Mouse (Mus musculus) left cerebral cortex, postnatal 25 days (tissue): ENCODE results near the gene 1700092M07Rik. TPM values are rescaled to one million over a fixed set of nuclear protein-coding genes. Genes with fewer than 3 reads are reported as not detected.
A peak's percentile ranks its signal among the peaks of the same experiment; 100 is the strongest.

Experiments used
- DNase-seq, 2 experiments: peaks; one replicate each; pipeline ENCODE4 v3.0.0; 2022; ENCODE audit warnings: low spot score in 2 of 2, mixed read lengths in 1 of 2
- intact Hi-C: fragments of 180-260 bp; cut with DNase I; formaldehyde crosslinking; loops from one replicate; pipeline ENCODE4 v1.15.1; 2025
- microRNA-seq, 2 experiments: library from miRNA; unstranded; fragments of <30 nt; microRNA quantifications; one replicate each; pipeline ENCODE4 v1.2.0; 2022
- total RNA-seq, 2 experiments: library from RNA; stranded (reverse); gene quantifications; 2 replicates each; pipeline ENCODE4 v1.2.3; 2021

1700092M07Rik gene
- total RNA-seq, 2 experiments from 2014 or later = 1.1 to 1.5 TPM

- intact Hi-C loops = no loop called here
These were observed 45.7 kb downstream of the 1700092M07Rik start, which contains the start of gene Taf6l for GRCm38 (mm10) chr19:8786008-8786781. Gene Taf6l, minus strand, starts transcription at chr19:8786417.

GRCm38 (mm10) chr19:8788521-8788920, 48.0 kb downstream of the 1700092M07Rik start:
- intact Hi-C loops = no loop called here
- DNase-seq = no peak

More at GRCm38 (mm10) chr19:8786008-8786781, 45.7 kb downstream of the 1700092M07Rik start, which contains the start of gene Taf6l:
- peak; percentile 93 to 98 for DNase-seq

GRCm38 (mm10) chr19:8789171-8789570, 48.7 kb downstream of the 1700092M07Rik start:
- intact Hi-C loops = no loop called here
- peak in 1 of 2 experiments; percentile 60 for DNase-seq

GRCm38 (mm10) chr19:8790171-8790570, 49.7 kb downstream of the 1700092M07Rik start:
- DNase-seq = peak in 1 of 2 experiments; percentile 69
- intact Hi-C loops = no loop called here

Small RNA genes within 50 kb of the gene (microRNA-seq; reads per million reads assigned to microRNA genes)
- 0 to 0.25 reads per million in 2 experiments for gene Mir6992

Other genes with a start within 250 kb of the 1700092M07Rik start
- 10 to 100 TPM; 11.7 to 15.1 TPM for gene Slc22a8, start 149.5 kb upstream of the 1700092M07Rik start, total RNA-seq
- gene Slc22a6, start 122.7 kb upstream of the 1700092M07Rik start, total RNA-seq = 1 to 10 TPM; 5.5 to 5.8 TPM
- gene Chrm1, start 76.9 kb upstream of the 1700092M07Rik start, total RNA-seq = 100 to 1,000 TPM; 160 to 162 TPM
- 100 to 1,000 TPM; 148 to 161 TPM for gene Slc3a2, start 17.3 kb upstream of the 1700092M07Rik start, total RNA-seq
- gene Wdr74, start 4.9 kb upstream of the 1700092M07Rik start, total RNA-seq = 10 to 100 TPM; 46.0 to 58.5 TPM
- gene Stx5a, start 695 bp downstream of the 1700092M07Rik start, total RNA-seq = 10 to 100 TPM; 61.5 to 70.1 TPM
- 10 to 100 TPM; 87.4 to 92.0 TPM for gene Nxf1, start 16.4 kb downstream of the 1700092M07Rik start, total RNA-seq
- 10 to 100 TPM; 73.0 to 75.0 TPM for gene Tmem223, start 30.3 kb downstream of the 1700092M07Rik start, total RNA-seq
- 10 to 100 TPM; 10.6 to 10.9 TPM for gene Tmem179b, start 33.7 kb downstream of the 1700092M07Rik start, total RNA-seq
- 10 to 100 TPM; 12.0 to 12.4 TPM for gene Taf6l, start 45.7 kb downstream of the 1700092M07Rik start, total RNA-seq
- gene Polr2g, start 57.9 kb downstream of the 1700092M07Rik start, total RNA-seq = 100 to 1,000 TPM; 107 to 113 TPM
- 1 to 10 TPM; 5.9 to 7.1 TPM for gene Zbtb3, start 61.8 kb downstream of the 1700092M07Rik start, total RNA-seq
- 10 to 100 TPM; 35.1 to 35.5 TPM for gene Ttc9c, start 78.6 kb downstream of the 1700092M07Rik start, total RNA-seq
- 100 to 1,000 TPM; 110 to 112 TPM for gene Hnrnpul2, start 79.3 kb downstream of the 1700092M07Rik start, total RNA-seq
- gene AC129217.1, start 89.1 kb downstream of the 1700092M07Rik start, total RNA-seq = not detected
- gene Bscl2, start 96.7 kb downstream of the 1700092M07Rik start, total RNA-seq = 100 to 1,000 TPM; 111 to 112 TPM
- gene Gng3, start 98.5 kb downstream of the 1700092M07Rik start, total RNA-seq = 100 to 1,000 TPM; 201 to 223 TPM
- under 1 TPM; 0.92 to 0.96 TPM for gene Lrrn4cl, start 110.0 kb downstream of the 1700092M07Rik start, total RNA-seq
- gene Ubxn1, start 130.8 kb downstream of the 1700092M07Rik start, total RNA-seq = 10 to 100 TPM; 91.0 to 94.1 TPM
- 10 to 100 TPM; 32.3 to 35.6 TPM for gene Uqcc3, start 140.2 kb downstream of the 1700092M07Rik start, total RNA-seq
- 1 to 10 TPM; 5.4 to 7.2 TPM for gene Lbhd1, start 143.0 kb downstream of the 1700092M07Rik start, total RNA-seq
- not detected for gene Gm49403, start 143.2 kb downstream of the 1700092M07Rik start, total RNA-seq
- 10 to 100 TPM; 21.4 to 23.9 TPM for gene 1810009A15Rik, start 148.1 kb downstream of the 1700092M07Rik start, total RNA-seq
- 1 to 10 TPM; 2.4 to 3.3 TPM for gene Gm49416, start 148.2 kb downstream of the 1700092M07Rik start, total RNA-seq
- gene Ints5, start 152.3 kb downstream of the 1700092M07Rik start, total RNA-seq = 10 to 100 TPM; 22.6 to 24.3 TPM
- 100 to 1,000 TPM in 1 of 2 experiments, 10 to 100 TPM in 1; 98.5 to 102 TPM for gene Ganab, start 157.4 kb downstream of the 1700092M07Rik start, total RNA-seq
- 100 to 1,000 TPM; 151 to 163 TPM for gene B3gat3, start 179.7 kb downstream of the 1700092M07Rik start, total RNA-seq
- gene Rom1, start 188.6 kb downstream of the 1700092M07Rik start, total RNA-seq = 1 to 10 TPM; 5.7 TPM
- 1 to 10 TPM; 8.2 to 8.4 TPM for gene Eml3, start 188.8 kb downstream of the 1700092M07Rik start, total RNA-seq
- gene Mta2, start 201.2 kb downstream of the 1700092M07Rik start, total RNA-seq = 10 to 100 TPM; 46.0 to 46.9 TPM
- gene Tut1, start 213.1 kb downstream of the 1700092M07Rik start, total RNA-seq = 10 to 100 TPM; 18.7 to 20.1 TPM
- gene Eef1g, start 226.3 kb downstream of the 1700092M07Rik start, total RNA-seq = 100 to 1,000 TPM; 203 to 212 TPM
- gene Ahnak, start 248.6 kb downstream of the 1700092M07Rik start, total RNA-seq = 10 to 100 TPM; 20.2 to 21.0 TPM